Mouse (Mus musculus): ENCODE measurements at regions not wholly inside any gene's neighbourhood (a gene's known extent, or its start where the extent isn't known, plus 50 kb on each side); places are given as distances from the start of the nearest gene placed in this dataset.
"Not testable (repeated sequence)": the region's sequence is repeated elsewhere in the genome, so short reads cannot be mapped to it uniquely, and the experiment has no call there.

- ATAC-seq: no peak
Observed at GRCm38 (mm10) chrX:159073533-159073932, 136.6 kb upstream of the Rps6ka3 start.

- peak; percentile 97 for ATAC-seq
Observed at GRCm38 (mm10) chrX:159080508-159080907, 129.6 kb upstream of the Rps6ka3 start.

- ATAC-seq: not testable (repeated sequence)
Observed at GRCm38 (mm10) chrX:159110651-159111050, 99.5 kb upstream of the Rps6ka3 start.

- no peak for ATAC-seq
Observed at GRCm38 (mm10) chrX:159116210-159116609, 93.9 kb upstream of the Rps6ka3 start.

- ATAC-seq: no peak
Observed at GRCm38 (mm10) chrX:159140554-159140953, 69.6 kb upstream of the Rps6ka3 start.

GRCm38 (mm10) chrX:159143278-159143677 lies 66.8 kb upstream of the Rps6ka3 start:
- no peak for ATAC-seq

GRCm38 (mm10) chrX:159144674-159145073 lies 65.4 kb upstream of the Rps6ka3 start:
- ATAC-seq: no peak

GRCm38 (mm10) chrX:159145212-159145611 lies 64.9 kb upstream of the Rps6ka3 start:
- peak; percentile 53 for ATAC-seq

GRCm38 (mm10) chrX:159155786-159156185 lies 54.3 kb upstream of the Rps6ka3 start:
- ATAC-seq: no peak

GRCm38 (mm10) chrX:159156976-159157375 lies 53.1 kb upstream of the Rps6ka3 start:
- no peak for ATAC-seq

GRCm38 (mm10) chrX:159159727-159160126 lies 50.4 kb upstream of the Rps6ka3 start:
- peak; percentile 97 for ATAC-seq
